Mouse (Mus musculus) spleen, postnatal 10 days (tissue): Measurements from ENCODE around the gene Vmn2r25.
"Not testable (repeated sequence)": the region's sequence is repeated elsewhere in the genome, so short reads cannot be mapped to it uniquely, and the experiment has no call there.

ENCODE experiments used
- DNase-seq, 2 experiments: peaks; one replicate each; pipeline ENCODE4 v3.0.0; 2021 to 2022; ENCODE audit warnings: low spot score in 2 of 2

Vmn2r25 gene

GRCm38 (mm10) chr6:123853363-123853762, at the start of gene Vmn2r25:
Gene Vmn2r25 (minus strand): TSS chr6:123853463.
- not testable (repeated sequence) for DNase-seq

- DNase-seq: no peak
Observed at GRCm38 (mm10) chr6:123819951-123820350, 33.3 kb downstream of the Vmn2r25 start.

- not testable (repeated sequence) for DNase-seq
Observed at GRCm38 (mm10) chr6:123810291-123810690, 43.0 kb downstream of the Vmn2r25 start.

- no peak for DNase-seq
Observed at GRCm38 (mm10) chr6:123793746-123794145, 59.5 kb downstream of the Vmn2r25 start.

- DNase-seq: no peak
Observed at GRCm38 (mm10) chr6:123784857-123785256, 68.4 kb downstream of the Vmn2r25 start.

- no peak for DNase-seq
Observed at GRCm38 (mm10) chr6:123778579-123778978, 74.7 kb downstream of the Vmn2r25 start, which contains the start of gene Vmn2r24. Gene Vmn2r24 (plus strand): TSS chr6:123778879.
